ENCODE assay signal across 10 mouse cellular contexts in the genomic region with DNA sequence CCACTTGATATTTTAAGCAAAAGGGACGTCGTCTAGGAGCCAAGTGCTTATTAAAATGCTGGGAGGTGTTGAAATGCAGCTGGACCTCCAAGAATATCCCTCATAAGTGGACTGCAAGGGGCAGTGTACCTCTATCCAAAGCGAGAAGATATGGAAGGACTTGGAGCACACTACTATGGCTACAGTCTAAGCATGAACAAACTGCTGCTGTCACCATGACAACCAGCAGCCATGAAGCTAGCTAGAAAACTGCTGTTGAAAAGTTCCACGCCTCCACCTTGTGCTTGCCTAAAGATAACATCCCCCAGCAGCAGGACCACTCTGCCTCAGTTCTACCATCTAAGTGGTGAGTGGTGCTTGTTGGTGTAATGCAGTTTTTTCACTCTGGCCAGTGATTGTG.
A peak's percentile ranks its signal among the peaks of the same experiment; 100 is the strongest.
DNase-seq lines count a peak whose midpoint lies in the region; ATAC-seq lines count a peak whose summit lies in the region.
"Had no signal": no experiment of that assay in that cellular context is flagged by ENCODE, and none has a peak within 500 bp of the region (broad histone marks: within the 10 kb centered on the region; RNA-seq: fewer than 3 reads in every experiment).

No protein-coding gene starts in this region.

- H3K9me3 ChIP-seq in midbrain, embryonic 11.5 days (ENCODE audit: control insufficient read depth, low read length), result no peaks in the 10 kb centered on the region
- H3K9me3 ChIP-seq in midbrain, embryonic 10.5 days (replicated peaks), result no peaks in the 10 kb centered on the region

- no peaks in the 10 kb centered on the region for H3K4me1 ChIP-seq in midbrain, embryonic 11.5 days (ENCODE audit: control insufficient read depth, insufficient read depth, low read length)
- peaks cover 4% of the 10 kb centered on the region; the same call in 1 of the 2 replicates for H3K4me1 ChIP-seq in midbrain, embryonic 10.5 days

- no peak for DNase-seq in midbrain, embryonic 11.5 days (ENCODE audit: low spot score, missing footprints)
- DNase-seq in midbrain, embryonic 10.5 days (ENCODE audit: low spot score), result no peak
- DNase-seq in frontal cortex, postnatal 36 days (ENCODE audit: low spot score in 2 of 2), result peak; percentile 46 to 70
- DNase-seq in left cerebral cortex, postnatal 10 days (ENCODE audit: extremely low spot score in 1 of 2, low spot score in 2 of 2), result peak; percentile 31 to 60
- no peak for DNase-seq in lung, postnatal 10 days
- DNase-seq in B cell, adult 2 months, result no peak
- DNase-seq: cerebellum, adult 11 months; kidney, postnatal 14 days; thymus, adult 18-20 months had no signal

- H3K27me3 ChIP-seq in midbrain, embryonic 11.5 days (ENCODE audit: control insufficient read depth, insufficient read depth, low read length), result no peaks in the 10 kb centered on the region
- H3K27me3 ChIP-seq in midbrain, embryonic 10.5 days (ENCODE audit: low read depth, poor library complexity, severe bottlenecking), result no peaks in the 10 kb centered on the region

- H3K36me3 ChIP-seq in midbrain, embryonic 11.5 days (ENCODE audit: control insufficient read depth, insufficient read depth, low read length), result no peaks in the 10 kb centered on the region
- H3K36me3 ChIP-seq in midbrain, embryonic 10.5 days, result no peaks in the 10 kb centered on the region

- 61% methylated on average over 4 of the region's 4 CpGs for WGBS in midbrain, embryonic 11.5 days
- WGBS in midbrain, embryonic 10.5 days, result 69% methylated on average over 4 of the region's 4 CpGs

- intact Hi-C loops in left cerebral cortex, postnatal 10 days (cut with DNase I), result no loop called here

- 0 out of 2 replicates have a peak, but pooled peaks have one; percentile 38 for ATAC-seq in midbrain, embryonic 11.5 days (ENCODE audit: low FRiP score)
- no peak for ATAC-seq in CD4-positive, CD25-positive, alpha-beta regulatory T cell, adult 4 months

- H3K4me2 ChIP-seq in midbrain, embryonic 11.5 days, result no peak overlapping the region

- H3K9ac ChIP-seq in midbrain, embryonic 11.5 days (ENCODE audit: low read length), result no peak overlapping the region

- no peak overlapping the region for H3K27ac ChIP-seq in midbrain, embryonic 11.5 days (ENCODE audit: low read depth, low read length)
- no peak overlapping the region for H3K27ac ChIP-seq in midbrain, embryonic 10.5 days (replicated peaks)

- no peak overlapping the region for H3K4me3 ChIP-seq in midbrain, embryonic 11.5 days (ENCODE audit: low read depth, low read length)
- no peak overlapping the region for H3K4me3 ChIP-seq in midbrain, embryonic 10.5 days

Comparison
In these comparisons a context has a peak if more than half of its experiments do, and no peak if none do; other contexts are left out.
1. DNase-seq: peak in frontal cortex, postnatal 36 days (2 of 2) and left cerebral cortex, postnatal 10 days (2 of 2); none in midbrain, embryonic 11.5 days (single experiment), midbrain, embryonic 10.5 days (single experiment), lung, postnatal 10 days (single experiment) and B cell, adult 2 months (0 of 2).